Mouse (Mus musculus): Measurements from ENCODE around the gene Slc44a5.
"Not testable (repeated sequence)": the region's sequence is repeated elsewhere in the genome, so short reads cannot be mapped to it uniquely, and the experiment has no call there.

The Slc44a5 gene

DNA sequence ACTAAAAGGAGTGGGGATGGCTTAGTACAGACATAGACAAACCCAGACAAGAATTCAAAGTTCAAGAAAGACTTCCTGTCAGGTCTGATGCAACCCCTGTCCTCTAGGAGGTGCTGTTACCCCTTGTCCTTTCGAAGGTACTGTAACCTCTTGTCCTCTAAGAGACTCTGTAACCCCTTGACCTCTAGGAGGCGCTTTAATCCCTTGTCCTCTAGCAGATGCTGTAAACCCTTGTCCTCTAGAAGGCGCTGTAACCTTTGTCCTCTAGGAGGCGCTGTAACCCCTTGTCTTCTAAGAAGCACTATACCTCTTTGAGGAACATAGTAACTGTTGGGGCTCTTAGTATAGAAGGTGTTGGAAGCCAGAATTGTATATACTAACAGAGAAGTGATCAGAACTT, 4.7 kb upstream of the Slc44a5 start:
- DNase-seq (ENCODE audit: low read depth in 1 of 2, low spot score in 2 of 2) = peak; percentile 37 to 42

DNA sequence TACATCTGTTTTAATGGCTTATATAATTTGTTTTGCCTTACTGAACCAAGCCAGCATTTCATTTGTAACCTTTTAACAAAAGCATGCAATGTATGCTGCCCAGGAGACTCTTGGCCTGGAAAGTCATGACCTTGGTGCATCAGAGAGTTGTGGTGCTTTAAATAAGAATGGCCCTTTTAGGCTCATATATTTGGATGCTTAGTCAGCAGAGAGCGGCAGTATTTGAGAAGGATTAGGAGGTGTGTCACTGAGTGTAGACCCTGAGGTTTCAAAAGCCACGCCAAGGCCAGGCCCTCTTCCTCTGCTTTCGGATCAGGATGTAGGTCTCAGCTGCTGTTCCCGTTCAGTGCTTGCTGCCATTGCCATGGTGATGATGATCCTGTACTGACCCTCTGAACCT, 3.8 kb upstream of the Slc44a5 start:
- no peak for DNase-seq (ENCODE audit: low read depth in 1 of 2, low spot score in 2 of 2)

DNA sequence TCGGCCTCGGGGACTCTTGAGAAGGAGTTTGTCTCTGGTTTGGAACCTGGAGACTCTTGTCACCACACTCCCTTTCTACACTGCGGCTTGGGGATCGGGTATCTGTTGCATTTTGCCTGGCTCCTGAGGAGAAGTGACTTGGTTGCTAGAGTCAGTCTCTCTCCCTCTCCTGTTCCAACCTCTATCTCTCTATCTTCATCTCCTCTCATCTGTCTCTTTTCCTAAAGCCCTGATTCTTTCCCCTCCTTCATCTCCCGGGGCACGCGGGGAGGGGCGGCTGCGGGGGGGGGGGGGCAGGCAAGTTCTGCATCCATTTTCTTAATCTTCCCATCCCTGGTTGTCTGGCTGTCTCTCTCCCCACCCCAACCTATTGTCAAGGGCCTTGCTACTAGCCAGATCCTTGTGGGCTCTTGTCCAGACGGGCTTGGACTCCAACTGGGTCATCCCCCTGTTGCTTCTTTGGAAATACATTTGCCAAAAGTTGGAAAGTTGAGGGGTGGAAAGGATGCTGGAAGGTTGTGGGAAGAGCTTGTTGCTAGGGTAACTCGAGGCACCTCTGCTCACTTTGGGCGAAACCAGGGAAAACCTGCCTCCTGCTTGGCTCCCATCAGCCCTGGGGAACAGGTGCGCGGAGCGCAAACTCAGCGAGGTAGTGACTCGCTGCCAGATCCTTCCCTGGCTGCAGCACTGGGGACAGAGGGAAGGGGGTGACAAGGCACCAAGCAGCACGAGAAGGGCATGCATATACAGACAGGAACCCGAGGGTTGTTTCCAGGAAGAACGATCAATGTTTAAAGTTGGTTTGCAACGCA, 919 bp downstream of the Slc44a5 start:
- DNase-seq (ENCODE audit: low read depth in 1 of 2, low spot score in 2 of 2) = no peak

DNA sequence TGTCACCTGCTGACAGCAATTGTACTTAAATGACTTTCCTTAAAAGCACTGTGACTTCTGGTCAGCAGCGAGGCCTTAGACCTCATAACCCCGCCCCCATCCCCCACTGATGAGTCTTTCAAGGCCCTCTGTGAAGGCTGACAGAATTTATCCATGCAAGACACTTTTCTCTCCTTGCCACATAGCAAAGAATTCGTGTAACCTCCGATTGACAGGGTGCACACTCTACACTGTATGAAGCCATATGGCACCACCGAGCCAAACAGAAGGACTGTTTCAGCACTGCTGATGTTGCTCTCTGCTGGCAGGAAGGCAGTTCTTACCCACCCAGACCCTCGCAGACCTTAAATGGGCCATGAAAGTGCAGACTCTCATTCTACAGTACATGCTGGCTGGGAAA, 1.8 kb downstream of the Slc44a5 start:
- no peak for DNase-seq (ENCODE audit: low read depth in 1 of 2, low spot score in 2 of 2)

DNA sequence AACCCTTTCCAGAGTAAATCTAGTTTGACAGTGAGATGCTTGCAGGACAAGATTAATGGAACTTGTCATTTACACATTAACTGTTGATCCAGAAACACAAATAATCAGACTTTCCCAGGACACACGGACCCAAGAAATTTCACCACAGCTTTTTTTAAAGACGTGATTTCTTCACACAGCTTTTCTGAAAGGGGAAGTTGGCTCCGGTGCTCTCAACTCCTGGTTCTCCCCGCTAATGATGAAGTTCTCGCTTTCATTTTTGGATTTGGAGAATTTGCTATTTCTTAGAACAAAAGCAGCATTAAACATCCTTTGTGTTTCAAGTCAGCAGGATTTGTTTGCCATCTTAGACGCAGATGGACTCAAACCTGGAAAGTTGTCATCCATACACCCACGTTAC, 2.6 kb downstream of the Slc44a5 start:
- no peak for DNase-seq (ENCODE audit: low read depth in 1 of 2, low spot score in 2 of 2)

DNA sequence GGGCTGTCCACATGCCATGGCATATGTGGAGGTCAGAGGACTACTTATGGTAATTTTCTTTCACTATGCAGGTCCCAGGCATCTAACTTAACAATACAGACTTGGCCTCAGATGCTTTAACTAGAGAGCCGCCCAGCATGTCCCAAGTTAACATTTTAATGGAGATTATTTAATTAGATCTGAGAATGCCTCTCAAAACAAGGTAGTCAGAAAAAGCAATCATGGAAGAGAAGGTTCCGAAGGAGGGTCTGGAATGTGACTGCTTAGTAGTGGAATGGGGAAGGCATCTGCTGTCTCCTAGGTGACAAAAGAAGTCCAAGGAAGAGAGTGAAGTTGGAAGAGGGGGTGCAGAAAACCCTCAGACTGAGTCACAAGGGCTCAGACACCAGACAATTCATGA, 7.4 kb downstream of the Slc44a5 start:
- no peak for DNase-seq (ENCODE audit: low read depth in 1 of 2, low spot score in 2 of 2)

DNA sequence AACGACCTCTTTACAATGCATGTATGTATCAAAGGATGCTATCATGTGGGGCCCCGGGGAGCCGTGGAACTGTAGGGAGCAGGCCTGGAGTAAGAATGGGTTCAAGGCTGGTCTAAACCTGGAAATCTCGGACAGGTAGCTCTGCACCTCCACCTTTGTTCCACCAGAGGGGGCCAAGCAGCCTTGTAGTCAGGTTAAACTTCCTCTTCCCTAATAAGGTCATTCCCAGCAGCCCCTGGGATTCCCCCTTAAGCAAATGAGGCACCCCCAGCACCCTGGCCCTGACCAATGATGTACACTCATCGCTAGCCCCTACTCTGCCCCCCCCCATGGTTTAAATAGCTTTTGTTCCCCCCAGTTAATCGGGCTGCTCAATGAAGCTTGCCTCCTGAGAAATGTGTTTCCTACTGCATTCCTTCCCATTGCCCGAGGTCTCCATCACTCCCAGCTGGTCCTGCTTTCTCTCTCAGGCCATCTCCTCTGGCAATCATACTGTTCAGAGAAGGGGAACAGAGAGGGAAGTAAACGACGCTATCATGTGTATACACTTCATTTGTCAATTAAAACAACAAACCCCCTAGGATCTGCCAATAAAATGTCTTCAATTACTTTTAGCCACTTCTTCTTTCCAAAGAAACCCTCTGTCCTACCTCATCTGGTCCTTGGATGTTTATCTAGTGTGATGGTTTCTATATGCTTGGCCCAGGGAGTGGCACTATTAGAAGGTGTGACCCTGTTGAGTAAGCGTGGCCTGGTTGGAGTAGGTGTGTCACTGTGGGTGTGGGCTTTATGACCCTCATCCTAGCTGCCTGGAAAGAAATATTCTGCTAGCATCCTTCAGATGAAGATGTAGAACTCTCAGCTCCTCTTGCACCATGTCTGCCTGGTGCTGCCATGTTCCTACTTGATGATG, 11.4 kb downstream of the Slc44a5 start:
- no peak for DNase-seq (ENCODE audit: low read depth in 1 of 2, low spot score in 2 of 2)

DNA sequence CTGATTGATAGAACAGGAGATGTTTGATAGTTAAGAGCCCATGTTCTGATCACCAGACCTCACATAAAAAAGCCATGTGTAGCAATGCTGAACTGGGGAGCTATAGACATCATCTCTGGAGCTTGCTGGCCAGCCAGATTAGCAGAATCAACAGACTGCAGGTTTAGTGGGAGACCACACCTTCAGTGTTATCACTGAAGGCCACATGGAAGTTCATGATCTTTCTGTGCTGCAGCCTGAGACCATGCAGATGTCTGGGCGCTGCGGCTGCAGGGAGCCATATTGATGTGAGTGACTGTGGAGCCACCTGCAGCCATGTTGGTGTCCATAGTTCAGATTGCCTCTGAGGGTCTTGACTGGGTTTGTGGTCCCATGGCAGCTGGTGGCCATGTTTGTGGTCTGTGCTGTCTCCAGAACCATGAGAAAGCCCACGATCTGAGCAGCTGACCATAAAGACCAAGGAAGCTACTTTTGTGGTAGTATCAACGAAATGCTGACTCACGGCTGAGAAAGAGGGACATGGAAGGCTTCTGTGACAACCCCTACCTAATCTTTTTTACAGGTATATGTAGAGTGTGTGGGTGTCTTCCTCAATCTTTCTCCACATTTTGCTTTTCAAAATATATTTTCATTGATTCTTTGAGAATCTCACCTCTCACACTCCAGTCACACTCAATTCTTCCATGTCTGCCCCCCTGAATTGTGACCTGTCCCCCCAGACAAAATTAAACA, 26.7 kb downstream of the Slc44a5 start:
- no peak for DNase-seq (ENCODE audit: low read depth in 1 of 2, low spot score in 2 of 2)

DNA sequence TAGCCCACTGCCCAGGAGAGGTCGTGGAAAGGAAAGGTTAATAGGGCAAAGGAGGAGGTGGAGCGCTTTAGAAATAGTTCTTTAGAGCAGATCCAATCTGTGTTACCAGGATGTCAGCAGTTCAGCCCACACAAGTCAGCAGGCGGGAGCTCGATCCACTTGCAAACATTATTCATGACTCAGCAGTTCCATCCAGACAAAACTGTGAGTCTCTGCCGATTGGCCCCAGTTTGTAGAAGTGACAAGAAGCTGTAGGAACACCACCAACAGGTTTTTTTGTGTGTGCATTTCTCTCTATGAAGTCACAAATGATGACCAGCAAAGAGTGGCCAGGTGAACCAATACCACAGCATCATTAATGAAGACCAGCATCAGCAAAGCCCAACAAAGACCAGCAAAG, 28.1 kb downstream of the Slc44a5 start:
- no peak for DNase-seq (ENCODE audit: low read depth in 1 of 2, low spot score in 2 of 2)

DNA sequence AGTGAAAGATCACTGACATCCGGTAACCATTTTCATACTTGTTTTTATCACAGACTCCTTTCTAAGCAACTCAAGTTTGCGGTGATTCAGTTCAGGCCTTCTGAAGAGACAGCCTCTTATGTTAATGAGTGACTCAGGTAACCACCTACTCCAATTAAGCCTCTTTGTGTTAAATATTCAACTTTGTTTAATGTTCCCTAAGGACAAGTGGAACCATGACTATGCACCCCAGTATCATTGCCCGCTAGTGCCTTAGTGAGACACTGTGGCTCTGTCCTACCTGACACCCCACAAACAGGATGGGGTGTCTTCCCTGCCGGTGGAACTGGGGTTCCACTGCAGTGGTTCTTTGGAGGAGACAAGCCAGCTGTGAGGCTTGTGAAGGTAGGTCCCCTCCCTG, 73.6 kb downstream of the Slc44a5 start:
- no peak for DNase-seq (ENCODE audit: low read depth in 1 of 2, low spot score in 2 of 2)

DNA sequence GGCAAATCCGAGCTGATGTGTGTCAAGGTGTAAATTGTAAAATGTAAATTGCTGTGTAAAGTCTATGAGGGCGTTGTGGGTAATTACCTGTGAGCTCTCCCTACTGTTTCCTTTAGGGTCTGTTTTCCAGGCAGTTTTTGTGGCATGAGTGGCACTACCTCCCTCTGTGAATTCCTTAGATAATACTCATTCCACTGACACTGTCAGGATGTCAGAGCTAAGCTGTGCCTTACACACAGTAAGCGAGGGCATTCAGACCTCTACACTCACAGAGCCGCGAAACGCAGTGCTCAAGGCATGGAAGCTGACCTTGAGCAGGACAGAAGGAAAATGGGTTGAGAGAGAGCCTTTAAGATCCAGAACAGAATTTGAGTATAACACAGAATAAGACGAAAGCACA, 80.1 kb downstream of the Slc44a5 start:
- DNase-seq (ENCODE audit: low read depth in 1 of 2, low spot score in 2 of 2) = no peak

DNA sequence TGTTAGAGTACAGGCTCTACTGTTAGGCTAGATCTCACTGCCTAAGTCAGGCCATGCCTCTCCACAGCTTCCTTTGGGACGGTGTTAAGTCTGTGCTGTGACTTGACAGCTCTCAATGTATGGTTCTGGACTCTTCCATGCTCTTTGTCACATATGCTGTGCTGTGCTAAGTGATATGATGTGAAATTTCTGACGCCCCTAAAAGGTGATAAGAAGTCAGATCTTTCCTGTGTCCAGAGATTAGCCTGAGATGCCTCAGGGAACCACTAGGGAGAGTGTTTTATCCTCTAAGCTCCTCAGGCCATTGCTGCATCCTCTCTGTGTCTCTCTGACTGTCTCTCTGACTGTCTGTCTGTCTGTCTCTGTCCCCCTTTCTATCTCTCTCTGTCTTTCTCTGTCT, 84.2 kb downstream of the Slc44a5 start:
- DNase-seq (ENCODE audit: low read depth in 1 of 2, low spot score in 2 of 2) = no peak

DNA sequence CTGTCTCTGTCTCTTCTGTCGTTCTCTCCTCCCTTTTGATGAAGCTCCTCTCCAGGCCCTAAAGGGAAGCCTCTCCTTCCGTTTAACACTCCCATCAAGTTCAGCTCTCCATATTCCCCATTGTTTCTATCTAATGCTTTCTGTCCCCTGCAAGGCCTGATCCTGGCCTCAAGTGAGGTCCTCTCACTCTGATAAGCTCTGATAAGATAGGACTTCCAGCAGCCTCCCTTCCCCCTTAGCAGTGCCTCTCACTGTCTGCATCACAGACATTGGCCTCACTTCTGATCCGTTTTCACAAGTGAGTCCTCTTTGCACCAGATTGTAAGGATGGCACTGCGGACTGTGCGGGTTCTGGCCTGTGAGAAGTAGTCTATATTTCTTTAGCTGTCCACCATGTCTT, 85.0 kb downstream of the Slc44a5 start:
- DNase-seq (ENCODE audit: low read depth in 1 of 2, low spot score in 2 of 2) = no peak

DNA sequence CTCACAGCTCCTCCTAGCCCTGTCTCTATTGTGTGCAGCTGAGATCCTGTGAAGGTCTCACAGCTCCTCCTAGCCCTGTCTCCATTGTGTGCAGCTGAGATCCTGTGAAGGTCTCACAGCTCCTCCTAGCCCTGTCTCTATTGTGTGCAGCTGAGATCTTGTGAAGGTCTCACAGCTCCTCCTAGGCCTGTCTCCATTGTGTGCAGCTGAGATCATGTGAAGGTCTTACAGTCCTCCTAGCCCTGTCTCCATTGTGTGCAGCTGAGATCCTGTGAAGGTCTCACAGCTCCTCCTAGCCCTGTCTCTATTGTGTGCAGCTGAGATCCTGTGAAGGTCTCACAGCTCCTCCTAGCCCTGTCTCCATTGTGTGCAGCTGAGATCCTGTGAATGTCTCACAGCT, 98.8 kb downstream of the Slc44a5 start:
- not testable (repeated sequence) for DNase-seq (ENCODE audit: low read depth in 1 of 2, low spot score in 2 of 2)

DNA sequence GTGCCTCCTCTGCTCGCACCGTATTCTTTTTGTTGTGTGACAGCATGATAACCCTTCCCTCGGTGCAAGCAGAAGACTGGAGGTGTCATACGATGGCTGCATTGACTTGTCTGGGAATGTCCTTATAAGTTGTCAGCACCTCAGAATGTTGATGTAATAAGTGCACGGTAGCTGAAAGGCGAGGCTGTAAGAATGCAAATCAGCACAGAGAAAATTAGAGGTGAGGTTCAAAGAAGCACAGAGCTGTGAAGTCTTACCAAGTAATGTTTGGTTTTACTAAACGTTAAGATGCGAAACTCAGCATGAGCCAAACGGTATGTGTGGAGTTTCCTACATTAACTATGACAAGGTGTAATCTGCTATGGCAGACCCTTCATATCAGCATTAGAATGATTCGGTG, 102.5 kb downstream of the Slc44a5 start:
- DNase-seq (ENCODE audit: low read depth in 1 of 2, low spot score in 2 of 2) = no peak

DNA sequence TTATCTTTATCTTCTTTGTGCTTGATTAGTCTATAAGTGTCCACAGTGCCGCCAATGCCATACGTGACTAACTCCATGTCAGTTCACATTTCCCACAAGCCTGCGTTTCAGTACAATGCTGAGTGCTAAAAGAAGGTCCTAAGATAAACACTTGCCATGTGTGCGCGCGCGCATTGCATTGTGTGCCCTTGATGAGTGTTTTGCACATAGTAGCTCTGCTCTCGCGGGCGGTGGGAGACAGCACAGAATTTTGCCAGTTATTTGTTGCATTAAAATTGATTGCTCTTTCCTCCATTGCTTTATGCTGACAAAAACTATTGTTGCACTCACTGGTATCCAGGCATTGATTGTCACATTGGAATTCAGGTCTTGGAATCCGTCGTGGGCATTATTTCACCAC, 108.5 kb downstream of the Slc44a5 start:
- no peak for DNase-seq (ENCODE audit: low read depth in 1 of 2, low spot score in 2 of 2)

DNA sequence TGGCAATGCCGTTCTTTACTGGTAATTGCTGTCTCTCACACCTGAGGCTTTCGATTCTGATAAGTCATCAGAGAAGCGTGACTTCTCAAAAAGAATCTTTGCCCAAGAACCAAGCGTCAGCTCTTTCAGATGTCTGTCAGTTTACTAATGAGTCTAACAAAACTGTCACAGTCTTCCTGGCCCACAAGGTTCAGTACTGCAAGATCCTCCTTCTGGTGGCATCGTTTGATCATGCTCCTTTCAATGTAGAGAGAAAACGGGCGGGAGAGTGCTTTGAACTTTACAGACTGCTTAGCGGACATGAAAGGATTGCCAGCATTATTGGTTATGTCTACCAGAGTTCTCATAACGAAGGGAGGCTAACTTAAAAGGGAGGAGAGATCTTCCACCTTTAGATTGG, 109.0 kb downstream of the Slc44a5 start:
- DNase-seq (ENCODE audit: low read depth in 1 of 2, low spot score in 2 of 2) = no peak

DNA sequence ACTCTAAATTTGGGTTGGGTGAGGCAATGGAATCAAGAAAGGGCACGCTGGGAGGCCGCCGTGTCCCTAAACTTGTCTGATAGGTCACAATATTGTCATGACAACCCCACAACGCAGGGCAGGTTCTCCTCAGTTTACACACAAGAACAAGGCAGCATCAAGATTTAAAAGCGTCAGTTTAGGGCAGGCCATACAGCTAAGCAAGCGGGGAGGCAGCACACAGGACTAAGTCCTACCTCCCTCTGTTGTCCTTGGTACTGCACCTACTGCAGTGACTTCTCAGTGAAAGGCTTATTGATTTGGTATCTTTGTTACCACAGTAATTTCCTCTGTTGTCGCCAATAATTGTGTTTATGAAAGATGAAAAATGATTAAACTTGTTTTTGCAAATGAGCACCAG, 109.7 kb downstream of the Slc44a5 start:
- no peak for DNase-seq (ENCODE audit: low read depth in 1 of 2, low spot score in 2 of 2)

DNA sequence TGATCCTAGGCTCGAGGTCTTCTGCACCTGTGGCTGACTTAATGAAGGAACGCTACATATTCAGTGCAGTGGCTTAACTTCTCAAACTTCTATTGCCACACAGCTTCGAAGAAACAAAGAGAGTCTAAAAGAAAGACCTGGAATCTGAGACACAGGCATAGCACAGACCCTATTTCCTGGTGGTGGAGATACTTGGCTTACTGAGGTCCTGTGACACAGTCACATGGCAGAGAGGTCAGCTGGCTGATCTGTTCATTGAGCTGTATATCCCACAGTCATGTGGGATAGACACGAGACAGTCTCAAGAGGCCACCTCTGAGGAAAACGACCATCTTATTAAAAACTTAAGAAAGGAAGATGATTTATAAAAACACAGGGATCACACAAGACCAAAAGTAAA, 116.8 kb downstream of the Slc44a5 start:
- no peak for DNase-seq (ENCODE audit: low read depth in 1 of 2, low spot score in 2 of 2)

DNA sequence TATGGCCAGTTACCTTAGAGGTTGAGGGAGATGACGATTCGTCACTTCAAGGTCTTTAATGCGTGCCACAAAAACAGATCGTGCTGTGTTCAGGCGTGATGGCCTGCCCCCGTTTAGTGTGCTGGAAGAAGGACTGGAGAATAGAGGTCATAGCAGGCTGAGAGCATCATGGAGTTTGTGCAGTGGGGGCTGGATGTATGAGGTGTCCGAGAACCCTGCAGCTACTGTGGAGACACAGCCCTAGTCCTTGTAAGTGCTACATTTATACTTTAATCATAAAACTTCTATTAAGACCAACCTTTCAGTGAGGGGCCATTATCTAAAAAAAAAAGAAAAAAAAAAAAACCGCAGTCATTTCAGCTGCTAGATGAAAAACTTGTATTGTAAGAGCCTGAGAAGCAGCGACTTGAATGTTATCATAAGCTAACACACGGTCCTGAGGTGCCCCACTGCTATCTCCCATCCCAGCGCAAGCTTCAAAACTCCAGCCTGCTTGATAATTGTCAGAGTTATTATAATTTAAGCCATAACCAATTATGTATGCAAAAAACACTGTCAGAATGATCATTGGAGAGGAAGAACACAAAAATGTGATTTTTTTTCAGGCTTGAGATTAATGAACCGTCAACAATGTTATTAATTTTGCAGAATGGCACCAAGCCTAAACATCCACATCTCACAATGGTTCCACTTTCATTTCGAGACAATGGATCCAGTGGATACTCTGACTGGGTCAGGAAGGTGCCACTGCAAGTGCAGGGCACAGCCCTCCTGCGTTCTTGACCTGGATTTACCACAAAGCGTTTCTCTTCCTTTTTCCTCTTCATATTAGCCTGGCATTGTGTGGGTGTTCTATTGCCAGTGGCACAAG, 118.5 kb downstream of the Slc44a5 start:
- DNase-seq (ENCODE audit: low read depth in 1 of 2, low spot score in 2 of 2) = no peak

DNA sequence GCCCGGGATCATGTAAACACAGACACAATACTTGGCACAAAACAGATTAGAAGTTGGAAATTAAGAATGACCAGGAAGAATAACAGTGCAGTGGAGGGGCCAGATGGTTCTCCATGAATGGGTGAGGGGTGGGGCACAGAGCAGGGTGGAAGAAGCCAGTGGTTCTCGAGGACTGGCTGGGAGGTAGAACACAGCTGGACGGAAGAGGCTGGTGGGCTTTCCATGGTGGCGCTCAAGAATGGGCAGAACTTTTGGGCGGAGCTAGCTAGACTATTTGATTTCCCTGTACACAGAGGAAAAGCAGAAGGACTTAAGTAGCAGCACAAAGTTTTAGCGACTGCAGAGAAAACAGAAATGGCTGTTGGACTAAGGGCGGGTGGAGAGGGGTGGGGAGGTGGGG, 119.2 kb downstream of the Slc44a5 start:
- no peak for DNase-seq (ENCODE audit: low read depth in 1 of 2, low spot score in 2 of 2)
